Mouse (Mus musculus) lung, postnatal 4 days (tissue): ENCODE measurements around the gene Itga8.

ENCODE experiments used
- DNase-seq, 2 experiments: peaks; one replicate each; pipeline ENCODE4 v3.0.0; 2021

Gene Itga8

DNA sequence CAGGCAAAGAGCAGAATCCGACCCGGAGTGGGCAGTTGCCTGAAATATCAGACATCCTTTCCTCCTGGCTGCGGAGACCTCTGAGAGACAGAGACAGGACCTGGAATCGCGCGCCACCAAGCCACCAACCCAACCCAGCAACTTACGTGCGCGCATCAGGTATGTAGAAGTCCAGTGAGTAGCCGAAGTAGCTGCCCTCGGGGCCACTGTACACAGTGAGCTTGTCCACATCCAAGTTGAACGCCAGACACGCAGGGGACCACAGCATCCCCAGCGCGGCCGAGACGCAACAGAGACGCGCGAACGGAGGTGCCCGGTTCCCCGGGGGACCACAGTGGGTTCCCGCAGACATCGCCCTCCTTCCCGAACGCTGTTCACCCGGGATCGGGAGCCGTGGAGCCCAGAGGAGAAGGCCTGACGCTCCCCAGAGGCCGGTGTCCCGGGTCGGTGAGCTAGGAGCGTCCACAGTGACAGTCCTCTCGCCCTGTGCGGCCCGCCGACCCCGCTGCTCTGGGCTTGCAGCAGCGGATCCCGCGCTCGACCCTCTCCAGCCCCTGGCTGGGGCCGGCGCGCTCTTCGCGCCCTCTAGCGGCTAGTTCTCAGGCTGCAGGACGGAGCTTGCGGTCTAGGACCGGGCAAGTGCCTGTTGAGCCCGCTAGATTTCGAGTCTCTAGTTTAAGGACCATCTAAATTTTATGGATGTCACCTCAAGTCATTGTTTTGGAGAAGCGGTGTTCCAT is at the start of gene Itga8:
Itga8 (minus strand) TSS at position 492 of the 740 bp plus-strand sequence.
- peak; percentile 87 to 89 for DNase-seq

DNA sequence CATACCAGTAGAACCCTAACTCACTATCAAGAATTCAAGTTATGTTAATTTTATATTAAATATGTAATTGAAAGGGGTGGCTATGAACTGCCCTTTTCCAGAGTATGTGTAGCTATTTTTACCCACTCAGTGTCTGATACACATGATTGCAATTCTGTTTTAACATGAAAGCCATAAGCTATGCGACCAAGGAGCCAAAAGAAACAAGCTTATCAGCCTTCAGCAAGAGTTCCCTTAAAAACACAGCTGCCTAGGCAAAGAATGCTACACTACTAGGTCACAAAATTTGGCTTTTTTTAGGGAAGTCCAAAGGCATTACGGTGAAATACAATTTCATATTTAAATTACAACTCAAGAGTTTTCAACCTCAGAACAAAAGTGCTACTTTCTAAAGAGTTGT is 47.2 kb upstream of the Itga8 start:
- DNase-seq = no peak

DNA sequence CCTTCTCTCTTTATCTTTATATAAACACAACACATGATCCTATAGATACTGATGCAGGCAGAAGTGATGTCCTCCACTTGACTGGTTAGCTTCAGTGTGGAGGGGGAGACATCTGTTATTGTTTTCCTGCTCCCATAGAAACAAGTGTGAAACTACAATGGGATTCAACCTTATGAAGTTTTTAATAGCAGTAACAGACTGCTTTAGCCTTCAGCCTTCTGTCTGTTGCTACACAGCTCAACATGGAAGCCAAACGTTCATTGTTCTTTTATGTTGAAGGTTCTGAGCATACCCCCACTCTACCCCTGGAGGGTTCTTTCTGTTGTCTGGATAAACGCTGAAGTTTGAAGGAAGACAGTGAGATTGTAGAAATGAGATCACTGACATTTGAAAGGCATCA is 30.2 kb upstream of the Itga8 start:
- no peak for DNase-seq

DNA sequence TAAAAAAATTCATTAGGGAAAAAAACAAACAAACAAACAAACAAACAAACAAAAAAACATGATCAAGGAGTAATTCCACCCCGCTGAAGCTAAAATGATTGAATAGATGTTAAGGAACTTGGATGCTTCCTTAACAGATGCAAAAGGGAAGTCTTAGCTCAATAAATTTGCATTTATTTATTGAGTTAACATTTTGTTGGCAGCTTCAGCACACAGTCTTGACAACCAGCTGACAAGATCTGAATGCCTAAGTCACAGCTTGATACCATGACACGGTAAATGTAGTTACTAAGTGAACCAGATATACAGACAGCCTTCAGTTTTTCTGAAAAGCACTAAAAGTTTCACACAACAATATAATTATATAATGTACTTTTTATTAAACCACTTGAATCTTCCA is 27.9 kb upstream of the Itga8 start:
- DNase-seq = no peak

DNA sequence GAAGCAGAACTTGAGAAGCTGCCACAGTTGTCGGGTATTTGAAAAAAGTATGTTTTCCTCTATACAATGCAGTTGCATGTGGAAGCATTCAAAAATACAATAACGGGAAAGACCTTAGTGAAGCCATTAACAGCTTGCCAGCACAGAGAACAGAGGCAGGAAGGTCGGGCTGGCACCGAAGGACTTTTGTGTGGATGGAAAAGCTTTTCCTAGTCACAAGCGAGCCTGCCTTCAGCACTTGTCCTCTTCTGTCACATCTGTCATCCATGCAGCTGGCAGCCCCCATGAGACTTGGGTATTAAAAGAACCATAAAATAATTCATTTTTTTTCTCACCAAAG is 27.3 kb upstream of the Itga8 start:
- no peak for DNase-seq

DNA sequence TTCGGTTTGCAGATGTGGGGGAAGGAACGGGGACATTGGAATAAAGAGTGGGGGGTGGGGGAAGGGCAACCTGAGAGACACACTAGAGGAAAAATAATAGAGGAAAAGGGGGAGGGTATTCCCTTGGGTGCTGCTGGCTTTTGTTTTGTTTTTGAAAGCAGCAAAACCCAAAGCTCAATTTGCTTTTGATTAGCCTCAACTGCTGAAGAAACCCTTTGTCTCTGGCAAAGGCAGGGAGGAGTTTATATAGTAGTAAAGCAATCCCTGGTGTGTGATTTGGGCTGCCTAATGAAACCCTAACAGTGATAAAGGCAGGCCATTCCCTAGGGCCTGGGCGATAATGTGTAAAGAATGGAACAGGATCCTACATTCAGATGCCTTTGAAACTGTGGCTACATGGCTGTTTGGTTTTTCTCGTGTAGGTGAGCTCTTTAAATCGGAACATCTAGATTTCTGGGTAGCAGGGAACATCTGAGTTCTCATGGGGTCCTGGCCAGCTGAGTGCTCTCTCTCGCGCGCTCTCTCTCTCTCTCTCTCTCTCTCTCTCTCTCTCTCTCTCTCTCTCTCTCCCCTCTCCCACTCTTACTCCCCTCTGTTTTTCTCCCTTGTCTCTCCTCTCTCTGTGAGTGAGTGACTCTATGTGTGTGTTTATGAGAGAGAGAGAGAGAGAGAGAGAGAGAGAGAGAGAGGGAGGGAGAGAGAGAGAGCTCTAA is 26.8 kb upstream of the Itga8 start:
- DNase-seq = no peak

DNA sequence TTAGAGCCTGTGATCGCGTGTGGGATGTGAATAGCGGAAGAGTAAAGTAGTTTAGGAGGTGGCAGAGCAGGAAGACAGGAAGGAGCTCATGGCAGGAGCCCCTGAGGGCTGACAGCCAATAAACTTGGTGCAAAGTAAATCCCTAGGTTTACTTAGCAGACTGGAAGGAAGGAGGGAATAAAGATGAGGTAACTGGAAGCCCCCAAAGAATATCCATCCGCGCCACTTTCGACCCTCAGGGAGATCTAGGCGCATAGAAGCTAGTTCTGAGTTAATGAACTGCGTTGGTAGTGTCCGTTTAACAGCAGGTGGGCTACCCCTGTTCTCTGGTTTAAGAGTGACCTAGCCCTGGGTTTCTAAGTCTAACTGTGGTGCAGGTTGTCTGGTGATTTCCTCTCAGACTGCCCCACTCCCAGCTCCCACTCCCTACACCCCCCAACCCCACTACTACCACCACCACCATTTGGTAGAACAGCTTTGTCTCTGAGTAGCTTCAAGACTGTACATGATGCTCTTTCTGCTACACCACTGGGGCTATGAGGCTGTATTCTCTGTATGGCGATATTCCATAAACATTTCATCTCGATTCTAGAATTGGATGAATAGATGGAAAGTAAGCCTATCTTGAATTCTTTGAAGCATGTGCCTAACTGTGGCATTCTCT is 26.1 kb upstream of the Itga8 start:
- no peak for DNase-seq

DNA sequence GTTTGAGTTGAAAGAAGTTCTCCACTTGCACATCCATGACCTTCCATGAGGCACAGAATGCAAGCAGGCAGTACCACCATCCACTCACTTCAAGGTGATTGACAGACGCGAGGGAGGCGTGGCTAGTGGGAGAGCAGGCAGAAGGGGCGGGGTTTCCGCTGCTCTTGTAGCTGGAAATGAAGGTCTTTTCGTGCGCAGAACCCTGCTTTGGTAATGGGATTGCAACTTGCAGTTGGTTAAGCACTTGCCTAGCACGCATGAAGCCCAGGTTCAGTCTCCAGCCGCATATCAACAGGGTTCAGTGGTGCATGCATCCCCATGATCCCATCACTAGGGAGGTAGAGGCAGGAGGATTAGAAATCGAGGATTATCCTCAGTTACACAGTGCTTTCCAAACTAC is 25.5 kb upstream of the Itga8 start:
- DNase-seq = peak; percentile 51 to 54

DNA sequence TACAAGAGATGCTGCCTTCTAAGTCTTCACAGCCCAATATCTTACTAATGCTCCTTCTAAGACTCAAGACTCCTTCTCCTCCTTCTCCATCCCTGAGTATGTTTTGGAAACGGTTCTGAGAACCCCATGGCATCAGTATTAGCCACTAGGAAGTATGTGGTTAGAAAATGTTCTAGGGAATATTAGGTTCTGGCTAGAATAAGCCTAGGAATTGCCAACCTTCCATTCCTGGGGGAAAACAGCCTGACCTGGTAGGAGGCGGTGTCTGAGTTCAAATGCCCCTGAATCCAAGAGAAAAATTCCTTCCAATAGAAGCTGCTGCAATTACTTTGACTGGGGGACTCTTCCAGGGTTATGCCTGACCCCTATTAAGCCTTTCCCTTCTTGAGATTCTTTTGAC is 24.1 kb upstream of the Itga8 start:
- DNase-seq = no peak

DNA sequence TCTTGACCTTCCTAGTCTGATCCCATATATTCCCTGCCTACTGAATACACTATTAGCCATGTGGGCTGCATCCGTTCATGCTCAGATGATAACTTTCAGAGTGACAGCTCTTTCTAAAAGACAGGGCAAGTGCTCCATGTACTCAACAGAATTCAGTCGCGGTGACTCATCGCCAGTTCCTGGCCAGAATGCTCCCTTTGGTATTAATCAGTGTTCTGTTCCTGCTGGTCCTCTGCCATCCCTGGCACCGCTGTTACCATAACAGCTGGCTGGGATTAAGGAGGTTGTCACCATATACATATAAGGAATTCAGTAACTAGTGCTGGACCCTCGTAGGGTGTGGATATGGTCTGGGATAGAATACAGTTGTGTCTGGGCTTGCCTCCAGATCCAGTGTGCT is 23.7 kb upstream of the Itga8 start:
- DNase-seq = peak; percentile 74 to 91

DNA sequence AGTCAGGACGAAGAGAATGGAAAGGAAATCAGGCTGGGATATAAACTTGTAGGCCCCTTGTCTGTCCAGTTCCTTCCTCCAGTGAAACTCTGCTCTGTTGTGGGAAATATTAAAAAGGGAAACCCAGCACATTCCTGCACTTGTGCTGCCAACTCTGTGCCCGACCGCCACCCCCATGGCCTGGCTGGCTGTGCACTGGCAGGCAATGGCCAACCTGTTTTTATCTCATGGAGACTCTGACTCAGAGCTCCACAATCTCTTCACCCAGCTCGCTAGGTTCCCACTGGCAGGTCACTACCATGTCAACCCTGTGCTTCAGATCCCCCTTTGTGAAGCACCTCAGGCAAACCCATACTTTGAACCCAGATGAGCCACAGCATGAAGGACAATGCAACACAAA is 19.2 kb upstream of the Itga8 start:
- DNase-seq = no peak

DNA sequence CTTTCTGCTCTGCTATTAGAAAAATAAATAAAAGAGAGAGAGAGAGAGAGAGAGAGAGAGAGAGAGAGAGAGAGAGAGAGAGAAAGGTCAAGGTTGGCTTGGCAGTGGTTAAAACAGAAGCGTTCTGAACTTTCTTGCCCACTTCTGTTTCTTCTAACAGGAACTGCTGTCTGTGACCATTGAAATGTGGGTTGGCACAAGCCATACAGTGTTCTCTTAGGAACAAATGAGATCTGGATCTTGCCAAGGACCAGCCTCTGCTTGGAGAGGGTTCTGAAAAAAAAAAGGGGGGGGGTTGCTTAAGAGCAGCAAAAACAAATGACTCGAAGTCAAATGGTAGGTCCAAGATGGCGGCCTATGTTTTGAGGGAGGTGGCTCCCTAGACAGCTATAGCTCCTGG is 17.0 kb upstream of the Itga8 start:
- DNase-seq = no peak

DNA sequence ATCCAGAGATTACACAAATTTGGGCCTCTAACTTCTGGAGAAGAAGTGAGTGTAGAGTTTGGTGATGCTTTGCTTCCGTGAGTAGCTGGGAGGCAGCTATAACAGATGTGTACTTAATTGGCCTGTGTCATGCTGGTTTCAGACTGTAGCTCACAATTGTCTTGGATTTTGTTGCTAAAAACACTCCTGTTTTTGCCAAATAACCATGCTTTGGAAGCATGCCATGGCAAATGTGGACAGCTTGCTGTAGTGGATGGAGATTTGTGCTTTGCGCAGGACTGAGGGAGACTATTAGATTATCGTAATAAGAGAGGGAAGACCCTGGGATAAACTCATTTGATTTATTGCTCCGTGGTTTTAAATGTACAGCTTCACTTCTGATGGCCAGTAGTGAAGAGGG is 16.3 kb upstream of the Itga8 start:
- DNase-seq = peak in 1 of 2 experiments; percentile 11

DNA sequence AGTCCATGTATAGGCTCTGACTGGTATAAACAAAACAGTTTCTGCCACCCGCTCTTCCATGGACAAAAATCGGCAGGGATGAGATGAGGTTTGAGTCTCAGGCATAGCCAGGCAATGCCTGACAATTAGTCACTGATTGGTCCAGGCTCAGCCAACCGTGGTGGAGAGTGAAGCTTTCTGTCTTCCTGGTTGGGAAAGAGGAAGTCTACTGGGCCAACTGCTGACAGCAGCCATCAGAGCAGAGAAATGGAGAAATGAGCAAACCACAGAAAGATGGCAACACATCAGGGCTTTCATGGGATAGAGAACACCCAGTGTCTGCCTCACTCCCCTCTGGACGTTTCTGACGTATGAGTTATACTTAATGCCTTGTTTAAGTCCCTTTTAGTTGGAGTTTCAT is 15.6 kb upstream of the Itga8 start:
- peak; percentile 57 to 68 for DNase-seq

DNA sequence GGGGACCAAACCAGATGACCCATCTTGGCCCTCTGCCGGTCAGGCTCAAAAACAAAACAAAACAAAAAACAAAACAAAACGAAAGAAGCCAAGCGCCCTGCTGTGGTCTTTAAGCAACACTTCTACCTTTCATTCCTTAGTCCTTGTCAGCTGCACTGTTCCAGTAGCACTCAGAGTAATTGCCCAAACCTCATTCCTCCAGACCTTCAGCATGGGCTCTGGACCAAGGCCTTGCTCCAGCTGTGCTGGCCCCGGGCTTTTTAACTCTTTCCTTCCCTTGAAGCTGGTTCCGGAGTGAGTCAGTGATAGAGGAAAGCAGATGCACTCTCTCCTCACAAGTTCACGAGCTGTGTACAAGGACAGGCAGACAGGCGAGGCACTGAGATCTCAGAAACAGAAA is 14.6 kb upstream of the Itga8 start:
- peak; percentile 54 to 85 for DNase-seq

DNA sequence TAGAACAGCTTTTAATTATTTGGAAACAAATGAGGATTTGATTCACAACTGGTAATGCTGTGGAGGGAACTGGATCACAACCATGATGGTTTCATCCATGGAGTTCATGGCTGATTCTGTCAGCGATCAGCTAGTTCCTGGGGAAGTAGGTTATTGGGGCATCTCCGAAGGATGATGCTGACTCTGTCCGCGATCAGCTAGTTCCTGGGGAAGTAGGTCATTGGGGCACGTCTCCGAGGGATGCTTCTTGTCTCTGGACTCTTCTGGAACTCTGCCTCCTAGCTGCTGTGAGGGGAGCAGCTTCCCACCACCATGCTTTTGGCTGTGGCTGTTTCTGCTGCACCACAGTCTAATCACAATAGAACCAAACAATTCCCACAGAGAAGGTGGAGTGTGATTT is 12.3 kb upstream of the Itga8 start:
- DNase-seq = no peak

DNA sequence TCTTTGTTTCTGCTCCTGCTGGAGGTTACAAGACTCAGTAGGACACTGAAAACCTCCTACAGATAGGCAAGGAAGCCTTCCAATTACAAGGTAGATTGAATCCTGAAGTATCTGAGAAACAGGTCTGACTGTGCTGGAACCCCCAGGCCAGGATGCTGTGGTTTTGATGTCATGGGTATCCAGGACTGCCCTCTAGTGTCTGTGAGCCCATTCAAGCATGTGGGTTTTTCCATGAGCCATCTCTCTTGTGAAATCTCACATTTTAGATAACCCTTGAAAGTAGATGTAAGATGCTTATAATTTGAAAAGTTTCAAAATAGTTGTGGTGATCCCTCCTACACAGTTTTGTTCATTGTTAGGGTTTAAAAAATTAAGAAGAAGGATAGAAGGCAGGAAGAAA is 6.7 kb upstream of the Itga8 start:
- no peak for DNase-seq

DNA sequence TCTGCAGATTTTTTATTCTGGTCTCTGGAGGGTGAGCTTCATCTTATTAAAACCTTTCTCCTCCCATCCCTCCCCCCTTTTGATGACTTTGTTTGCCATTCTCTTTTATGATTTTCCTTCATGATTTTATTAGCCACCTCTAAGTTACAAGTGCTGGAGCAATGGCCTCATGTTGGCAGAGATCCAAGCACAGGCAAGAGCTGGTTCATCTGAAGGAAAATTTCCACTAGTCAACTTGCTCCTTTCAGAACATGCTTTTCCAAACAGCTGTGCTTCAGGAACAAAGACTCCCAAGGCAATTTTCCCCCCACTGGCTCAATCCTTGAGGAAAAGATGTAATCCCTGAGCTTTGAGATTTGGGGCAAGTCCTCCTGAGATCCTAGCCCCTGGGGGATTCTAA is 5.6 kb upstream of the Itga8 start:
- DNase-seq = no peak

DNA sequence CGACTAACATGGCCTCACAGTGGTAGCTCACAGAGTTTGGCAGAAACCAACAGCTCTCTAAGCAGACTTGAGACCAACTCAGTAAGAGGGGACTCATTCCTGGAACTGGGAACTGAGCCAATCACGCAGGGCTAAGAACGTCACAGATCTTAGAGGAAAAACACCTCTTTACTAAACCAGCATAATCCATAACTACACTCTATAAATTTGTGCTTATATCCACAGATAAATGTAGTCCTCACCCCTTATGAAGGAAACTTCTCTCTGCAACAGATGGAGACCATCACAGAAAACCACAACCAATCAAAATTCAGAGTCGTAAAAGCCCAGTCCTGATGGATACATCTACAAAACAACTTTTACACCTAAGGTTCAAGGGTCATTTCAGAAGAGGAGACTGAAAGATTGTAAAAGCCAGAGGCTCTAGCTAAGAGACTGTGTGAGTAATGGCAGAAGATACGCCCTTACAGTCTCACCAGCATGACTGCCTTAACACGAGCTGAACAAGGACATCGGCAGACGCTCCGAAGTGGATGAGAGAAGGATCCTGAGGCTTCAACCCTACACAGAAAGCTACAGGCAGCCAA is 3.4 kb upstream of the Itga8 start:
- no peak for DNase-seq

DNA sequence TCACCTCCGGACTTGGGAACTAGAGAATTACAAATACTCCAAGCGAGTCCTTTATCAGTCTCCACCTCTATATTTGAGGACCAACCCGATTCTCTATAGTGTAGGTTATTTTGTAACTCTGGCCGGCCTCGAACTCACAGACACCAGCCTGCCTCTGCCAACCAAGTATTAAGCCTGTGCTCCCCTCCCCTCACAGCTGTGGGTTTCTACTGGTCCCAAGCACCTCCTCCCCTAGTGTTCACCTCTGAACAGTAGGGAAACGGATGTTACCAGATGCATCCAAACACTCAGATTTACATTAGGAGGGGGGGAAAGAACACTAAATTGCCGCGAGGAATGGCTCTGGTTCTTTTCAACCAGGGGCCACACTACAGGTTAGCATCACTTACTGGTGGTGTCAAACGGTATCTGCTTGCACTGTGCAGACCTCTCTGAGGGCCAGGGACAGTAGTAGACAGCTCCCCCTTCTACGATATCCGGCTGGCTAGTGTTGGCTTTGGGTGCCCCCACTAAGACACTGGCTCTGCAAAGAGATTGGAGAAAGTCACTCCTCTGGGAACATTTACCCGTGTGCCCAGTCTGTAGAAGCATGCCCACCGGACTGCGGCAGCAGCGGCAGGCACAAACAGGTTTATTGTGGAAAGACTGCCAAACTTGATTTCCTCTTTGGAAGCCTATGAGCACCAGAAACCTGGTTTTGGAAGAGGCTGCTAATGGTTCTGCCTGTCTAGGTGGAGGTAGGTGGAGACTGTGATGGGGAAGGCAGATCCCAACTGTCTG is 1.1 kb downstream of the Itga8 start:
- no peak for DNase-seq

DNA sequence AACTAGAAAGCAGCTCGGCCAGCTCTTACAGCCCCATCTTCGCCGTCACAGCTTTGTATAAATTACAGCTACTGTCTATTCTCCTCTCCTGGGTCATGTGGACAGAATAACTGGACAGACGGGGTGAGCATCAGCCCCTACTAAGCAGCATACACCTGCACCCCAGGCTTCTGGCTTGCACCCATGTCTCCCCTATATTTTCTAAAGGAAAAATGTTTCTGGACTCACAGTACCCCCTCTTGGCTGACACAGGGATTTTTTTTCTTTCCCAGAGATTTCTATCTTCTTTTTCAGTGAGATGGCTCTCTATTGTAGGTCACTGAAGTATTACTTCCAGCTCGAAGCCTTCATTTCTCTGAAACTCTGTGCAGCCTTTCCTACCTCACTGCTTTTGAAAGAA is 4.4 kb downstream of the Itga8 start:
- no peak for DNase-seq

DNA sequence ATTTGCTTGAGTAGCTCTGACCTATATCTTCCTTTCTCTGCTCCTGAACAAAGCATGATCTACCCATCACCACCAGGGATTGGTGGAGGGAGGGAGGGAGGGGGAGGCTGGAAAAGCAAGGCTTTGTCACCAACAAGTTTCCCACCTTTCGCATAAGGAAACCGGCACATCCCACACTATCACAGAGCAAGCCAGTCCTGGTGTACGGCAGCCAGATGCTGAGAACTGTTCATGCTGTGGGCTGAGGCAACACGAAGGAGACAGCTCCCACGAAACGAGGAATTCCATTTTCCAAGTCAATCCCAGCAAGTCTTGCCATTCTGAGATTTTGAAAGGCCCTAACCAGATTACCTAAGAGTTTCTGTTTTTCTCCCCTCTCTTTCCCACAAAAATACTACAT is 6.6 kb downstream of the Itga8 start:
- no peak for DNase-seq

DNA sequence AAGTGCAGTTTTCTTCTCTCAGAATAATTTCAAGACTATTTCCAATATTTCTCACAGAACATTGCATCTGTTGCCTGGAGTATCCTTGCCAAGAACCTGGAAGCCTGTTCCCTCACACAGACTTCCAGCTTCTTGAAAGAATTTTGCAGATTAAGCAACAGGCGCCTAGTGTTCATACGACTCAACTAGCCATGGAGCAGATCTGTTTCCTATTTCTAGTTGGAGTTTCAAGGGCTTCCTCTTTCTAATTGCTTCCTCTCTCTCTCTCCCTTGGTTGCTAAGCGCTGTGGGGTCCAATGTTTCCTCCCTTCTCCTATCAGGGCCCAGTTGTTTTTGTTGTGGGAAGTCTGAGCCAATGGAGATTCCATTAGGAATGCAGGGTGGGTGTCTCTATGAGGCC is 7.7 kb downstream of the Itga8 start:
- no peak for DNase-seq
